Mouse (Mus musculus): ENCODE measurements around the gene Erfe.

Erfe gene

DNA sequence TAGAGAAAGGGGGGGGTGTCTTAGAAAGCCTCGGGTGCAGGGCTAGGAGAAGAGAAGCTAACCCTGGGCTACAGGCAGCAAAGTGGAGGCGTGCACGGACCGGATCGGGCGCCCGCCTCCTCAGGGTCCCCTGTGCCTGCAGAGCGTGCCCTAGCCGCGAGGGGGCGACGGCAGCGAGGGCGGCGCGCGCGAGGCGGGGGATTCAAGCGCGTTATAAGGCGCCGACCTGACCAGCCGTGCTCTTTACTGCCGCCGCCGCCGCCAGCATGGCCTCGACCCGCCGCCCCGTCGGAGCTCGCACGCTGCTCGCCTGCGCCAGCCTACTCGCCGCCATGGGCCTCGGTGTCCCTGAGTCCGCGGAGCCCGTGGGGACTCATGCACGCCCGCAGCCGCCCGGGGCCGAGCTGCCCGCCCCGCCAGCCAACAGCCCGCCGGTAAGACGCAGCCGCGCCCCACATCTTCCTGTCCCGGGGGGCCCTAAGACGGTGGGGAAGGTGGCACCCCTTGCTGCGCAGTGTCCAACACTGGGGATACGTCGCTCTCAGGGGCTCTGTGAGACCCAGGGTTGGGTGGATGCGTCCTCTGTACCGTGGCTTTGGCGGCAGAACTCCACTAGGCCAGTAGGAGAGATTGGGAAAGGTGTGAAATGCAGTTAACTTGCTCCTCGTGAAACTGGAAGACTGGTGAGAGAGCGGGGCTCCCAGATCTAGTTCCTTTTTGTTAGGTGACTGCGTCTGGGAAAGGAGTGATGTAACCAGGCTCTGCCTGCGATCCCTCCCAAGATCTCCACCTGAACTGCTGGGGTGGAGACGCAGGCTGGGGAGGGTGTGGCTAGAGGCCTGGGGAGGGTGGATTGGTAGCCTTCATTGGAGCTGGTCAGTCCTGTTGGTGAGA, at the start of gene Erfe:
Gene Erfe, plus strand, starts transcription at position 216 of the 894 bp plus-strand sequence.
- peak; percentile 72 for DNase-seq (ENCODE audit: low spot score)

DNA sequence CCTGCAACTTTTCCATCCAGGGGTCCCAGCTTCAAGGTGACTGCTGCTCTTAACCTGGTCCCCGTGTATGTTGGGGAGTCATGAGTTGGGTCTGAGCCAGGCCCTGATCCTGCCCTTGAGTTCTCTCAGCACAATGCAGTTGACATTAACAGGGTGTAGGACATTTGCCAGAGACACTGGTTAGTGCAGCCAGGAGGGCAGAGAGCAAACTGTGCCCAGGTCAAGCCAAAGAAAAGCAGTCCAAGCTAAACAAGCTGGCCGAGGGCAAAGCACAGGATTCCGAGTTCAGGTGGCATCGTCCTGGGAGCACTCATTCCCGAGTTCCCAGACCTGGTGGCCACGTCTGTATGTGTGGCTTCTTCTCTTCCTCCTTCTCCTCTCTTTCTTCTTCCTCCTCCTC, 48.6 kb upstream of the Erfe start:
- no peak for DNase-seq (ENCODE audit: low spot score)

DNA sequence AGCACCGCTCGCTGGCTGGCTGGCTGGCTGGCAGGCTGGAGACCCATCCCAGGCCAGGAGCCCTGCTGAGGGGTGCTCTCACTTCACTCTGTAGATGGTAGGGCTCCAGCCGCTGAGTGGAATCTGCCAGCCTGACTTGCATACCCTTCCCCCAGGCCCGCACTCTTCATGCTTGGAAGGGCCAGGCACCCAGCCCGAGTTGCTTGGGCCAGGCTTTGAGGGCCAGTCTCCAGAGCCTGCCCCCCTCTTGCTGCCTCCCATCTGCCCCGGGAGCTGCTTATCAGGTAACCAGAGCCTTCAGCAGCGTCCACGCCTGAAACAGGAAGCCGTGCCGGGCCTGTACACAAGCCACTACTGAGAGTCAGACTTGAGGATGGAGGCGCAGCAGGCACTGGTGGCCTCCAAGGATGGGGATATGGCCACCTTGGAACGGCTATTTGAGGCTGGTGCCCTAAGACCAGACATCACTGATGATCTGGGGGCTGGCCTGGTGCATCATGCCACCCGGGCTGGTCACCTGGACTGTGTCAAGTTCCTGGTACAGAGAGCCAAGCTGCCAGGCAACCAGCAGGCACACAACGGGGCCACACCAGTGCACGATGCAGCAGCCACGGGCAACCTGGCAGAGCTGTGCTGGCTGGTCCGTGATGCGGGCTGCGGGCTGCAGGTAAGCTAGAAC, 44.3 kb upstream of the Erfe start, which contains the start of gene Espnl:
Gene Espnl, plus strand, starts transcription at position 316 of the 679 bp plus-strand sequence.
- DNase-seq (ENCODE audit: low spot score): no peak

DNA sequence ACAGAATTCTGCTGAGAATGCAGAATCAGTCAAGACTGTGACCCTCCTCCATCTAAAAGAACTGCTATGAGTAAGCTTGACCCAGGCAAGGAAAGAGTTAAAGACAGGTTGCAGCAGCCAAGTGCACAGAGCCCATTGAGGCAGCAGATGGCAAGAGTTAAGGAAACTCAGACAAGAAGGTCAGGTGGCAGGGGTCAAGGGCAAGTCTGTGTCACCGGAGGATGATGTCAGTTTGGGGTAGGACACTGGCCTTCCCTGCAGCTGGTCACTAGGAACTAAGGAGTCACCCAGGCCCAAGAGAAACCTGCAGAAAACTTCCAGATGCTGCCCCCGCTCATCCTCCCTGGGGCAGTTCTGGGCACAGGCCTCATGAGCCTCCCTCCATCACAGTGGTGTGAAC, 41.6 kb upstream of the Erfe start:
- no peak for DNase-seq (ENCODE audit: low spot score)

DNA sequence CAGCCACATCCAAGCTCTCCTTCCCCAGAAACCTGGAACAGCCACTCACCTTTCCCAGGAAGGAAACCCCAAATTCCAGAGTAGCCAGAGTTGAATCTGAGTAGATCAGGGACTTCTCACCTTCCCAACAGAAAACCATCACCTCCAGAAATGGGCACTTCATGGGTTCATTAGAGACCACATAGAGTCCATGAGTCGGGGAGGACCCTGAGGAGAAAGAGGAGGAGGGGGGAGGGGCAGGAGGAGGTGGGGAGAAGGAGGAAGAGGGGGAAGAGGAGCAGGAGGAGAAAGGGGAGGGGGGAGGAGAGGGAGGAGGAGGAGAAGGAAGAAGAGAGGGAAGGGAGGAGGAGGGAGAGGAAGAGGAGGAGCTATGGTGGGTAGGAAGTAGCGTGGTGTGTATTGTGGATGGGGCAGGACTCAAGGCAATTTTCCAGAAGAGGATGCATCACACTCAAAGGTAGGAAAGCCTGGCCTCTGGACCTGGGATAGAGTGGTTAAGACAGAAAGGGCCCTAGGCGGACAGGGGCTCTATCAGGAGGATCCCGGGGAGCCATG, 40.7 kb upstream of the Erfe start:
- no peak for DNase-seq (ENCODE audit: low spot score)

DNA sequence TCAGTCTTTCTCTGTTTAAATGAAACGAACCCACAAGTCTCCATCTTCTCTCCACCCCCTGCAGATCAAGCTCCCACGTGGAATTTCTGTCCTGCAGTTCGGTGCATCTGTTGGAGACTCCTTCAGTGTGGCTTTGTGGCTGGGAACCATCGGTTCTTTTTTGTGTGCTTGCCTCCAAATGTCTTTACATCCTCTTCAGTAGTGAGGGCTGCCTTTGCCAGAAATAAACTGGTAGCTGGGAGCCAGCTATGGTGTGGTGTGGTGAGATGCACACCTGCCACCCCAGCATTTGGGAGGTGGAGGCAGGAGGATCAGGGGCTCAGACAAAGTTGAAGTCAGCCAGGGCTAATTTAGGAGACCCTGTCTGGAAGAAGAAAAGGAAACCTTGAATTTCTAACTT, 34.1 kb upstream of the Erfe start:
- DNase-seq (ENCODE audit: low spot score): no peak

DNA sequence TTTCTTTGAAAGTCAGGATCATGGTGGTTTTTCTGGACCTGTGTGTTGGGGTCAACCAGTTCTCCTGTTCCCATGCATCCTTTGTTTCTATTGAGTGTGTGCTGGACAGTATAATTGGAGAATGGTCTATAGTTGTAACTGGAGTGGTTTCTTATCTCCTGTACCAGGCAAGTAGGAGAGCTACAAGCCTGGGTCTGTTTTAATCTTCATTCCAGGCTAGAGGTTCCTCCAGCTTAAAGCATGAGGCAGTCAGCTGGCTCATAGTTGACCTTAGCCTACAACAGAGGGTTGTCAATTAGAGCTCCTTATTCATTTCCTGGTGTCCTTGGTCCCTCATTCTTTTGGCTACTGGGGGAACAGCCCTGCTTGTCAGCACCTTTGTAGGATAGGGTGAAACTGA, 32.6 kb upstream of the Erfe start:
- DNase-seq (ENCODE audit: low spot score): no peak

DNA sequence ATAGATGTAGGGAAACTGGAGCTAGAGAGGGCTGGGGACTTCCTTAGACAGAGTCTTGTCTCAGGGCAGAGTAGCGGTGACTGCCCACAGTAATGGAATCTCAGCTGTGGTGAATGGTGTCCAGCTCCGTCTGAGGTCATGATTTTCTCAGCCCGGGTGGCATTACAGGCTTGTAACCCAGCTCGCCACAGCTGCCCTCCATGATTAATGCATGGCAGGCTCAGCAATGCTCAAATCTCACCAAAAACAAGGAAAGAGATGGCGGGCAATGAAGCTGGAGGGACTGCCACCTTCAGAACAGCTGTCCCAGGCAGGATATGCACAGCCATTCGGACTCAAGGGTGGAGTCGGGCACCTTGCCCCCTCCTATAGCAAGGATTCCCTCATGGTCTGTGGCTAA, 28.9 kb upstream of the Erfe start:
- DNase-seq (ENCODE audit: low spot score): no peak

DNA sequence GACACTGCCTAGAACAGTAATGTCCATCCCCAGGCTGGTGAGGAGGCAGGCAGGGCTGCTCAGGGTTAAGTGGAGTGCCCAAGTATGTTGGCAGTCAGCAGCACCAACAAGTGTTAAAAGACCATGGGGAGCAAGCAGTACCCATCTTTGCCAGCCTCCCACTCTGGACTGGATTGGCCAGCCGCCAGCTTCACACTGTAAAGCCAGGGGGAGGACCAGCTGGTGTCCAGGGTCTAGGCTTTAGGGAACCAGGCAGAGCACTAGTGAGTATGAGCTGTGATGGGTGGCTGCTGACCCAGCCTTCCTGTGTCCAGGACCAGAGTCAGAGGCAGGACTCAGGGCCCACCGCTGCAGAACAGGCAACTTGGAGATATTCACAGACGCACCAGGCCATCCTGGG, 22.2 kb upstream of the Erfe start:
- DNase-seq (ENCODE audit: low spot score): no peak

DNA sequence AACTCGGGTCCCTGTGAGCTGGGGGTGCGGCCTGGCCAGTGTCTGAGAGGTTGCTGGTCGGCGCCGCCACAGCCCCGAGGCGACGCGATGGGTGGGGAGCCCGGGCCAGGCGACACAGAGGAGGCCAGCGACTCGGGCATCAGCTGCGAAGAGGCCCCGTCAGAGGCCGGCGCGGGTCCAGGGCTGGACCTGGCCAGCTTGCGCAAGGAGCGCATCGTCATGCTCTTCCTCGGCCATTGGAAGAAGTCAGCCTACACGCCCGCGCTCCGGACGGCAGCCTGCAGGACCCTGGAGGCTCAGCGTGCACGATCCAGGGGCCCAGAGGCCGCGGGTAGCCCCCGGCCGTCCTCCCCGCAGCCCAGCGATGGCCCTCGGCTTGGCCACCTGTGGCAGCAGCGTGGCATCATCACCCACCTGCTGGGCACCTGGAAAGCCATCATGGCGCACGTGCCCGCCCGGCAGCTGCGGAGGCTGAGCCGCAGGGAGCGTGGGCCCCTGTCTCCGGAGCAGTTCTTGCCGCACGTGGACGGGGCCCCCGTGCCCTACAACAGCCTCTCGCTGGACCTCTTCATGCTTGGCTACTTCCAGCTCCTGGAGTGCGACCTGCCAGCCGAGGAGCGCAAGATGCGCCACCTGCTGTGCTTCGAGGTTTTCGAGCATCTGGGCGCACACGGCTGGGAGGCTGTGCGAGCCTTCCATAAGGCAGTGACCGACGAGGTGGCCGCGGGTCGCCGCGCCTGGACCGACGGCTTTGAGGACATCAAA, 21.1 kb upstream of the Erfe start:
- DNase-seq (ENCODE audit: low spot score): no peak

DNA sequence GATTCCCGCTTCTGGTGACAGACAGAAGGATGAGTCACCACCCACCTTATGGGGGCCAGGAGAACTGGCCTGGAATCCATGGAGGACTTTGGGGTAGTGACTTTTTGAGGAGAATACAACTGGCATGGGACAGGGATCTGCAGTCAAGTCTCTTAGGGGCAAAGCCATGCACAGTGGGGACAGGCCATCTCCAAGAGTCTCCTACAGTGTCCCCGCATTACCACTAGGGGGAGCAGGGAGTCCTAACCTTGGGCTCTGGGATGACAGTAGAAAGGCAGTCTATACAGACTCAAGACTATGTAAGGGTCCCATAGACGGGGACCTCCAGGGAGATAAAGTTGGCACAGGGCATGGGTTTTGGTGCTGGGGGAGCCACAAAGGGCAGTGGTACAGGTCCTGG, 19.3 kb upstream of the Erfe start:
- peak; percentile 41 for DNase-seq (ENCODE audit: low spot score)

DNA sequence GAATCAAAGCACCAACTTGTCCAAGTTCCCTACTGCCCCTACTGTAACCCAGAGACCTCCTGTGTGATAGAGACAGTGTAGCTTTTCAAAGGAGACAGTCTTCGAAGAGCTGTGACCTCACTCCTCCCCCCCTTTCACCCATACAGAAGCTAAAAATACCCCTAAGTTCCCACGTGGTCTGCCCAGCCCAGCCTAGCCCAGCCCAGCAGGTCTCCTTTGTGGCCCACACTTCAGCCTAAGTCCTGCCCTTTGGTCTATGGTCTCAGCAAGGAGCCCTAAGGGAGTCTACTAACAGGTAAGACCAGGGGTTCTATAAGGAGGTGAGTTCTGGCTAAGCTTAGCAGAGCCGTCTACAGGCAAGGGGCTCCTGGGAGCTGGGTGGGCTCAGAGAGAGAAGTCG, 15.4 kb upstream of the Erfe start, which contains the start of gene Klhl30:
Gene Klhl30, plus strand, starts transcription at position 176 of the 400 bp plus-strand sequence.
- no peak for DNase-seq (ENCODE audit: low spot score)

DNA sequence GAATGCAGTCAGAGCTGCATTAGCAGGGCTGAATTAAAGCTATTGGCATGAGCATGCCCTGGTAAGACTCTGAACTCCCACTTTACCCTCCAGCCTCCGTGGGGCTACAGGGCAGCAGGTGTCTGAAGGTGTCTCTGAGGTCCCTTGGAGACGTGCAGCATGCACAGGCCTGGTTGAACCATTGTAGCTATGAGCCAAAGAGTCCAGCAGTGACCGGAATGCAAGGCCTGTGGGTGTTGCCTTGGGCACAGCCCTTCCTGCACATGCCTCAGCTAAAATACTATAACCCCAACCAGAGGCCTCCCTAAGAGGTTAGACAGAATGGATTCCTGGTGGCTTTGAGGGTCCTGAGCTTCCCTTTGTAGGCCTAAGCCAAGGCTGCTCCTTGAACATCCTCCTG, 15.0 kb upstream of the Erfe start:
- DNase-seq (ENCODE audit: low spot score): no peak

DNA sequence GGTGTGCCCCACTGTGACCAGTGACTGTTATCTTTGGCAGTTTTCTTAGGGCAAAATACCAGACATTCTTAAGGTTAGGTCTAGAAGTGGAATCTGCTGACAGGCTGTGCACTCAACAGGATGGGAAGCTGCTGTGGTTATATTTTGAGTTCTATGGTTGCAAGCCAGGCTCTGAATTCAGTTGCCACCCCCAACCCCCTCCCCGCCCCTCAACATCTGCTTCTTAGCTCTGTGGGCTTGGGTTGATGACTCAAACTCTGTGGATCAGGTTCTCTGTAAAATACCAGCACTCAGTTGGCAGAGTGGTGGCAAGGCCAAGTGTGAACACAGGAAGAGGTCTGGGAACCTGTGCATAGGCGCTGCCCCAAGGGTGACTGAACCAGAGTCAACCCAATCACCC, 14.0 kb upstream of the Erfe start:
- no peak for DNase-seq (ENCODE audit: low spot score)

DNA sequence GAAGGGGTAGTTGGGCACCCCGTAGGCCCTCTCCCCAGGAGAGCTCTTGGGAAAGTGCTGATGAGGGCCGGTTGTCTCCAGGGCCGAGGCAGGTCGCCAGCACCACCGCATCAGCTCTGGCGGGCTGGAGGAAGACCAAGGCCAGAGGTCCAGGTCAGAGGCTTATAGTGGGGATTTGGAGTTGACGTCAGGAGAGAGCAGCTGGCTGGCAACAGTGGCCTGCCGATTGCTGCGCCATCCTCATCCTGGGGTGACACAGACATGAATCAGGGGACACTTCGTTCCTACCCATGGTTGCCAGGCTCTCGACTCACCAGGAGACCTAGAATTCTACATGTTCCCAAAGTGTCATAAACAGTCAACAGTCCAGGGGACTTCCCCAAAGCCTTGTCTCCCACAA, 10.1 kb upstream of the Erfe start:
- no peak for DNase-seq (ENCODE audit: low spot score)

DNA sequence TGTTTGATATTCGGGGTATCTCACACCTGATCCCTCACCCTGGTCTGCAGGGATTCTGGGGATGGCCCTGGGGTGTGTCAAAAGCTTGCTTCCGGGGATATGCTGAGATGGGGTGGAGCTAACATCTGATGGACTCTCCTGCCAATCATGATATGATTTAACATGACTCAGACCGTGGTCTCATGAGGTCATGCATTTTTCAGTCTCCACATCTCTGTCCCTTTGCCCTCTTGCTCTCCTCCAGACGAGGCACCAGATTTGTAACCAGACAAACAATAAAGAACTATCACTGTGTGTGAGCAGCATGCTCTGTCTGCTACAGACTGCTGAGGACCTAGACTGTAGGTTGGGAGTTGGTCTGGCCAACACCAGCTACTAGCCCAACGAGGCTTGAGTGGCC, 4.1 kb upstream of the Erfe start:
- DNase-seq (ENCODE audit: low spot score): no peak

DNA sequence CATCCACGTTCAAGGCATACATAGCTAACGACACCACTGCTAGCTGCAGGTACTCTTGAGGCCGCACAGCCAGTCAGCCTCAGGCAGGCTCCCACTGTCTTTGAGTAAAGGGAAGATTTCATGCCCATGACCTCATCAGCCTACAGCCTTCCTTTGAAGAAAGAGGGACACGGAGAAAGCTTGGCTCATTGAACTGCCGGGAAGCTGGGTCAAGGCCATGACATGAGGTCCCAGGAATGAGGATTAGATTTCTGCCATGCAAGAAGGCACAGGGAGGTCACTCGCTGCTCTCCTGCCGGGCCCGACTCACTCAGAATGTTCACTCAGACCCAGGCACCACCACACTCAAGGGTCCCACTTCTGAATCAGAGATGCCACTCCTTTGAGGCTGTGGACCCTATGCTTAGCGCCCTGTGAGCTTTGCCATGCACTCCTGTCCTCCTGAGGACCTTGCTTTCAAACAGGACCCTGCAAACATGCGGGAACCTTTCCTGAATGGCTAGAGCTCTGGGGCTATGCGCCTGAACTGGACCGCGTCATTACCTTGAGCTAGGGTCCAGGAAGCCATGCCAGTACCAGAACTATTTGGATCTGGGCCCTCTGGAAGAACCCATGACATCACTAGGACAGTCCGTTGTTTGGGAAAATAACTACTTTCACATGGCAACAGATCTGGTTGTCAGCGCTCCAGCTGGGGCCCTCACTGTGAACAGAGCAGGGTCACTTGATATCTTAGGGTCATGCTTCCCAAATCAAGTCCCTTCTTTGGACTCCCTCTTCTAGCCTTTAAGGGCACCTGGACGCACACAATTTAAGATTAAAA, 1.2 kb upstream of the Erfe start:
- no peak for DNase-seq (ENCODE audit: low spot score)

DNA sequence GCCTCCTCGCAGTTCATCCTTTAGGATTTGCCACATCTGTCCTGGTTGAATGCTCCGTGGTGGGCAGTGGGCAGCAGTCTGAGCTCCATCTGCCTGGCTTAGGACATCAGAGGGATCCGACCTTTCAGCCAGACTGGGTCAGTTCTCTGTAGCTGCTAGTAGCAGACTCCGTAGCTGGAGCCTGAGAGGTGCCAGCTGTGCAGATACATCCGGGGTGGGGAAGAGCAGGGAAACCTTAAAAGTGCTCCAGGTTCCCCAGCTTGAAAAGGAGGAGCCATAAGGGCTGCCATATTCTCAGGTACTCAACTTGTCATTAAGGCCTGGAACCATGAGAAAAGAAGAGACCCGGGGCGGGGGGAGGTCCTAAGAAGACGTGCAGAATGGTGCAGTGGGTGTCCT, 415 bp upstream of the Erfe start:
- no peak for DNase-seq (ENCODE audit: low spot score)

DNA sequence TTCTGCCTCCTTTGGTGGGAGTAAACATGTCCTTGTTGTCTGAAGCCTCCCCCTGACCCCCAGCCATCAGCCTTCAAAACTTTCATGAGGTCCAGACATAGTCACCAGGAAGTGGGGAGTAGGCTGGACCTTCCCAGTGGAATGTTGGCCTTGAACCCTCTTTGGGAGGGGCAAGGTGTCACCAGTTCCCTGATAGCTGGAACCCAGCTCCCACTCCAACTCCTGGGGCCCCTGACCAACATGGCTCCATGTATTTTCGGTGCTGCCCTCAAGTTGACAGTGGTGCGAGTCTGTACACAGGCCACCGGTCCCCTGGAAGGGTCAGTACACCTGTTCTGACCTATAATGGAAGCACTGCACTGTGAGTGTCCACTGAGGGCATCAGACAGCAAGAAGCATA, 1.1 kb downstream of the Erfe start:
- no peak for DNase-seq (ENCODE audit: low spot score)

DNA sequence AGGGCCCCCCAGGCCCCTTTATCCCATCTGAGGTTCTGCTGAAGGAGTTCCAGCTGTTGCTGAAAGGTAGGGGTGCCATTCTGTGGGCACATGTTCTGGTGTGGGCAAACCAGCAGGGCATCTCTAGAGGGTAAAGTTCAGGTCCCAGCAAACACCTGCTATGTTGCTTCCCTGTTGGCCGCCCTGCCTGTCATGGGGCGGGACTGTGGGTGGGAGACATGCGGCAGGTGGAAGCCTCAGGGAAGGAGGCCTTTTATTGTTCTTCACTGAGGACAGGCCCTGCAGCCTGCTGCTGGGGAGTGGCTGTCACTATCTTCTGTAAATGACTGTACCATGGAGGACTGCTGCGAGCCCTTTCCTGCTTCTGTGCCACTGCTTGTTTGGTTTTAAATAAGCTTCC, 3.2 kb downstream of the Erfe start:
- DNase-seq (ENCODE audit: low spot score): no peak

DNA sequence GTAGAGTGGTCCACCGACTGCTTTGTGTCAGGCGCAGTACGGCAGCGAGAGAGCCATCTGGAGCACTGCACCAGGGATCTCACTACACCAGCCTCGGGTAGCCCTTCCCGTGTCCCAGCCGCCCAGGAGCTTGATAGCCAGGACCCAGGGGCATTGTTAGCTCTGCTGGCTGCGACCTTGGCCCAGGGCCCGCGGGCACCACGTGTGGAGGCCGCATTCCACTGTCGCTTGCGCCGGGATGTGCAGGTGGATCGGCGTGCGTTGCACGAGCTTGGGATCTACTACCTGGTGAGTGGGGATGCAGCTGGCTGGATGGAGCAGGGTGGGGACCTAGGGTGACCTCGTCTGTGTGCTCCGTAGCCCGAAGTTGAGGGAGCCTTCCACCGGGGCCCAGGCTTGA, 3.8 kb downstream of the Erfe start:
- DNase-seq (ENCODE audit: low spot score): no peak
